Mouse (Mus musculus) neural tube, embryonic 13.5 days (tissue): ENCODE measurements around the gene Pla2g4f. TPM values are rescaled to one million over a fixed set of nuclear protein-coding genes. Genes with fewer than 3 reads are reported as not detected.

ENCODE experiments used
- ATAC-seq: fragments of 200-750 bp; cut with Nextera tagmentation; 2 replicates; pipeline ENCODE4 v1.8.0; 2017; ENCODE audit warnings: low read depth, mild to moderate bottlenecking, moderate TSS enrichment, moderate library complexity
- H3K27ac ChIP-seq: fragments of 300-500 bp; sonication (generic); replicated peaks from 2 replicates; pipeline ENCODE4 v1.5.1; 2015; ENCODE audit warnings: moderate library complexity, mild to moderate bottlenecking, inconsistent platforms
- H3K27me3 ChIP-seq: fragments of 300-500 bp; sonication (generic); 2 replicates; pipeline ENCODE4 v1.6.1; 2015; ENCODE audit warnings: mild to moderate bottlenecking, inconsistent platforms
- H3K36me3 ChIP-seq: fragments of 300-500 bp; sonication (generic); 2 replicates; pipeline ENCODE4 v1.6.1; 2015; ENCODE audit warnings: mild to moderate bottlenecking, inconsistent platforms
- H3K4me1 ChIP-seq: fragments of 300-500 bp; sonication (generic); replicated peaks from 2 replicates; pipeline ENCODE4 v1.6.1; 2015; ENCODE audit warnings: inconsistent platforms
- H3K4me2 ChIP-seq: fragments of 300-500 bp; sonication (generic); 2 replicates; pipeline ENCODE4 v1.6.1; 2015; ENCODE audit warnings: inconsistent platforms, mild to moderate bottlenecking, moderate library complexity
- H3K4me3 ChIP-seq: fragments of 300-500 bp; sonication (generic); 2 replicates; pipeline ENCODE4 v1.5.1; 2015; ENCODE audit warnings: mild to moderate bottlenecking, inconsistent platforms
- H3K9ac ChIP-seq: fragments of 300-500 bp; sonication (generic); 2 replicates; pipeline ENCODE4 v1.6.1; 2015; ENCODE audit warnings: moderate library complexity, mild to moderate bottlenecking, inconsistent platforms
- H3K9me3 ChIP-seq: fragments of 300-500 bp; sonication (generic); 2 replicates; pipeline ENCODE4 v1.6.1; 2016; ENCODE audit warnings: inconsistent platforms
- WGBS: fragments of 180-500 bp; shearing (Covaris S2); methylation state at CpG from one replicate; pipeline ENCODE4 v1.1.7; 2015; 5-methylcytosine and 5-hydroxymethylcytosine counted together
- polyA plus RNA-seq: library from polyadenylated mRNA; unstranded; fragments of >200 nt; fragmentation: Nextera tagmentation; extraction: Ambion mirVana; gene quantifications from 2 replicates; pipeline ENCODE4 v1.2.1, GENCODE M21; 2015

Pla2g4f gene
- polyA plus RNA-seq, 1 experiment from 2014 or later: not detected

GRCm38 (mm10) chr2:120301076-120301475 lies 12.9 kb downstream of the Pla2g4f start:
- Histone ChIP-seq H3K9ac (no peak overlapping the region), H3K4me2 (no peak overlapping the region), H3K4me1 (no peaks in the 10 kb centered on the region), H3K36me3 (no peaks in the 10 kb centered on the region), H3K4me3 (no peak overlapping the region), H3K27me3 (no peaks in the 10 kb centered on the region), H3K27ac (no peak overlapping the region), H3K9me3 (no peaks in the 10 kb centered on the region)
- WGBS: 96% methylated on average over 6 of the region's 6 CpGs
- no peak for ATAC-seq

GRCm38 (mm10) chr2:120299866-120300265 lies 14.1 kb downstream of the Pla2g4f start:
- Histone ChIP-seq H3K4me1 (no peaks in the 10 kb centered on the region), H3K27me3 (no peaks in the 10 kb centered on the region), H3K36me3 (no peaks in the 10 kb centered on the region), H3K27ac (no peak overlapping the region), H3K9me3 (no peaks in the 10 kb centered on the region), H3K4me2 (no peak overlapping the region), H3K9ac (no peak overlapping the region), H3K4me3 (no peak overlapping the region)
- ATAC-seq: no peak
- 92% methylated on average over 4 of the region's 4 CpGs for WGBS

GRCm38 (mm10) chr2:120296160-120296559 lies 17.8 kb downstream of the Pla2g4f start:
- 9% methylated on average over 2 of the region's 2 CpGs for WGBS
- no peak for ATAC-seq
- H3K4me3 ChIP-seq: no peak overlapping the region

DNA sequence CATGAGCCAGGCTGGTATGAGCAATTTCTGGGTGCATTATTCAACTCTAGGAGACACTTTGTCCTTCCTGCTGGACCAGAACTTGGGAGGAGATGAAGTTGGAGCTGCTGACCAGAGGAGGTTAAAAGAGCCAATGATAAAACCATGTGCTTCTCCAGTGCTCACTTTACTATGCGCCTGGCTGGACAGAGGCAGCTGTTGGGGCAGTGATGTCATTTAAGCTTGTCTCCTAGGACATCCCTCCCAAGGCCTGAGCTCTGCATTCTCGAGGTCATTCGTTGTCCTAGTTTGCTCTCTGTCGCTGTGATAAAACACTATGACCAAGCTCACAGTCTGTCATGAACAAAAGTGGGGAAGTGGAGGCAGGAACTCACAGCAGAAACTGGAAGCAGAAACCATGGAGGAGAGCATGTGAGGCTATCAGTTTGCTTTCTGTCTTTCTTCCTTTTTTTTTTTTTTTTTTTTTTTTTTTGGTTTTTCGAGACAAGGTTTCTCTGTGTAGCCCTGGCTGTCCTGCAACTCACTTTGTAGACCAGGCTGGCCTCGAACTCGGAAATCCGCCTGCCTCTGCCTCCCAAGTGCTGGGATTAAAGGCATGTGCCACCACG lies 22.4 kb downstream of the Pla2g4f start:
- Histone ChIP-seq H3K36me3 (no peaks in the 10 kb centered on the region), H3K4me2 (no peak overlapping the region), H3K9me3 (no peaks in the 10 kb centered on the region), H3K9ac (no peak overlapping the region), H3K4me3 (no peak overlapping the region), H3K27ac (no peak overlapping the region), H3K27me3 (no peaks in the 10 kb centered on the region), H3K4me1 (no peaks in the 10 kb centered on the region)
- WGBS: 88% methylated on average over 8 of the region's 9 CpGs
- no peak for ATAC-seq

More at GRCm38 (mm10) chr2:120296160-120296559, 17.8 kb downstream of the Pla2g4f start:
- Histone ChIP-seq H3K27ac (no peak overlapping the region), H3K27me3 (no peaks in the 10 kb centered on the region), H3K4me1 (no peaks in the 10 kb centered on the region), H3K9ac (no peak overlapping the region), H3K9me3 (no peaks in the 10 kb centered on the region), H3K36me3 (no peaks in the 10 kb centered on the region), H3K4me2 (no peak overlapping the region)

DNA sequence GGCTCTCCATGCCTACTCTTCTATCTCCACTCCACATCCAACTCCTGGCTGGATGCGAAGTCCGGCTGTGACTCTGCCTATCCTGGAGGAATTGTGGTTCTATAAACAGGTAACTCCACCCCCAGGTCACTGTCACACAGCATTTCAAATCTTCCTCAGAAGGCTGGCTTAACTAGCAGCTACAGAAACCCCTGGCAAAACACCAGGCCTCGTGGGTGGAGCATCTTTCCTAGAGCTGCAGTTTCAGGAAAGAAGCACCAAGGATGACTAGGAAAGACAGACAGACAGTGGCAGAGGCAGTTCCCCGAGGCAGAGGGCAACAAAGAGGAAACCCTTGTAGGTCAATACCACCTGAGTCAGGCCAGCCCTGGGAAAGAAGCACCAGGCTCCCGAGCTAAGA lies 25.0 kb downstream of the Pla2g4f start, which contains the start of gene Pla2g4d:
TSS of gene Pla2g4d (minus strand) at position 203 of the 400 bp plus-strand sequence.
- no peak for ATAC-seq
- H3K4me3 ChIP-seq: no peak within 1 kb of the TSS

DNA sequence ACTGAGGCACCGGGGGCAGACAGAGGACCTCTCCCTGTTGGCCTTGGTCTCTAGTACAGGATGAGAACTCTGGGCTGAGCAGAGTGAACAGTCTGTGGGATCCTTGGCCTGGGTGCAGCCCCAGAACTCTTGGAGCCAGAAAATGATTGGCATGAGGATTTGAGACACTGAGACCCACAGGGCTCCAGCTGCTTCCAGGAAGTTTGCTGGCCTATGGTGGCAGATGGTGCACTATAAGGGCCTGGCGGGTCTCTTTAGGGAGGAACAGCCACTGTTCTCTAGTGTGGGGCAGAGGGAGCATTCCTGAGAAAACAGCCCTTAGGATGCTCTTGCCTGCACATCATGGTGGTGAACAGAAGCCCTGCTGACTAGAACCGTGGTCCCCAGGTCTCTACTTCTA lies 25.6 kb downstream of the Pla2g4f start:
- WGBS: 91% methylated on average over 3 of the region's 3 CpGs
- no peaks in the 10 kb centered on the region for H3K9me3 ChIP-seq
- H3K4me3 ChIP-seq: no peak overlapping the region
- no peaks in the 10 kb centered on the region for H3K4me1 ChIP-seq
- ATAC-seq: no peak
- no peak overlapping the region for H3K9ac ChIP-seq
- no peaks in the 10 kb centered on the region for H3K27me3 ChIP-seq
- H3K36me3 ChIP-seq: no peaks in the 10 kb centered on the region
- H3K4me2 ChIP-seq: no peak overlapping the region
- H3K27ac ChIP-seq: no peak overlapping the region

More for the DNA sequence above, 25.0 kb downstream of the Pla2g4f start, which contains the start of gene Pla2g4d:
- Histone ChIP-seq H3K4me1 (no peaks in the 10 kb centered on the region), H3K27ac (no peak within 1 kb of the TSS), H3K9ac (no peak within 1 kb of the TSS), H3K9me3 (no peaks in the 10 kb centered on the region), H3K27me3 (no peaks in the 10 kb centered on the region), H3K36me3 (no peaks in the 10 kb centered on the region), H3K4me2 (no peak within 1 kb of the TSS)
- 82% methylated on average over 5 of the region's 5 CpGs for WGBS

DNA sequence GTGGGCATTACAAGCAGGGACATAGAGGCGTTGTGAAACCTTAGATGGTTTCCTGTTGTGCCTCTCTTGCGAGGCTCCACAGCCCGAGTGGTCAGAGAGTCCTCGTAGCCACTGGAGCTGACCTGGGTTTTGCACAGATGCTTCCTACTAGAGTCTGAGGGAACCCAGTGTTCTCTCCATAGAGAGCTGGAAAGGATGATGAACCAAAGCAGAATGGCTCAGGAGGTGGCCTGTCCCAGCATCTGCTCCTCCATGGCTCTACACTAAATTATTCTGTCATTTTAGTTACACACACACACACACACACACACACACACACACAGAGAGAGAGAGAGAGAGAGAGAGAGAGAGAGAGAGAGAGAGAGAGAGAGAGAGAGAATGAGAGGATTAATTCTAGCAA lies 28.3 kb downstream of the Pla2g4f start:
- H3K27me3 ChIP-seq: no peaks in the 10 kb centered on the region
- H3K36me3 ChIP-seq: no peaks in the 10 kb centered on the region
- ATAC-seq: no peak
- H3K9ac ChIP-seq: no peak overlapping the region
- no peaks in the 10 kb centered on the region for H3K4me1 ChIP-seq
- no peak overlapping the region for H3K4me2 ChIP-seq
- 72% methylated on average over 4 of the region's 4 CpGs for WGBS
- no peak overlapping the region for H3K27ac ChIP-seq
- no peak overlapping the region for H3K4me3 ChIP-seq
- H3K9me3 ChIP-seq: no peaks in the 10 kb centered on the region

DNA sequence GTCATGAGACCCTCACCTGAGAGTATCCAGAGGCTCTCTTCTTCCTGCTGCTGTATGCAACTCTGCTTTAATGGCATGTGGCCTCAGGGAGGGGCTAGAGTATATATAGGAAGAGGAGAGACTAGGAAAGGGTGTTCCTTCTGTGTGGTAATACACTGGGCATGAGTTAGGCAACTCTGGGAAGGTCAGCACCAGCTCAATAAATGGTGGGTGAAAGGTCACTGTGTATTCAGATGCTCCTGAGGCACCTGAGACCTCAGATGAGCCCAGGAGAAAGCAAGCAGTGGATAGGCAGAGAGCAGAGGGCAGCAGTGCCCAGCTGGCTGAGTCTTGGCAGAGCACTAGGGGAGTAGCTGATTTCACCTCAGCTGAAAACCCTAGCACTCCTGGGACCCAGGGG lies 29.3 kb downstream of the Pla2g4f start:
- no peaks in the 10 kb centered on the region for H3K27me3 ChIP-seq
- no peaks in the 10 kb centered on the region for H3K4me1 ChIP-seq
- H3K9me3 ChIP-seq: no peaks in the 10 kb centered on the region
- H3K36me3 ChIP-seq: no peaks in the 10 kb centered on the region
- no peak overlapping the region for H3K27ac ChIP-seq
- no peak overlapping the region for H3K4me2 ChIP-seq
- no peak overlapping the region for H3K4me3 ChIP-seq
- no peak overlapping the region for H3K9ac ChIP-seq
- ATAC-seq: no peak

DNA sequence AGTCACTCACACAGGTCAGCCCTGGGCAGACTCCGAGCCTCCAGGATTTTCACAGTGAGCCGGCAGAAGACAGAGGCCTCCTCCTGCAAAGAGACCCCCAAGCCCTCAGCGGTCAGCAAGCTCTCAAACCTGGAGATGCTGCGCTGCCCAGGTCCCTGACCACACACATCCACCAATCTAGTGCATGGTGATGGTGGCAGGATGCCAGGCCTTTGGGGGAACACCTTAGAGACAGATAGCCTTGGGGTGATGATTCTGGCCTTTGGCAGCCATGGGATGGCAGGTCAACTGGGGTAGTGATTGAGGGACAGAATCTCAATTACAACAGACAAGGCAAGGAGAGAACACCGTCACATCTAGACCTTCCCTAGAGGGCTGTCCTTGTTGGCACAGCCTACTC lies 29.9 kb downstream of the Pla2g4f start:
- ATAC-seq: no peak
- WGBS: 84% methylated on average over 5 of the region's 5 CpGs

GRCm38 (mm10) chr2:120283550-120283949 lies 30.4 kb downstream of the Pla2g4f start:
- WGBS: 65% methylated on average over 6 of the region's 6 CpGs
- H3K27ac ChIP-seq: no peak overlapping the region

More for the DNA sequence above, 29.9 kb downstream of the Pla2g4f start:
- Histone ChIP-seq H3K9ac (no peak overlapping the region), H3K9me3 (no peaks in the 10 kb centered on the region), H3K36me3 (no peaks in the 10 kb centered on the region), H3K4me2 (no peak overlapping the region), H3K4me3 (no peak overlapping the region), H3K27ac (no peak overlapping the region), H3K4me1 (no peaks in the 10 kb centered on the region), H3K27me3 (no peaks in the 10 kb centered on the region)

DNA sequence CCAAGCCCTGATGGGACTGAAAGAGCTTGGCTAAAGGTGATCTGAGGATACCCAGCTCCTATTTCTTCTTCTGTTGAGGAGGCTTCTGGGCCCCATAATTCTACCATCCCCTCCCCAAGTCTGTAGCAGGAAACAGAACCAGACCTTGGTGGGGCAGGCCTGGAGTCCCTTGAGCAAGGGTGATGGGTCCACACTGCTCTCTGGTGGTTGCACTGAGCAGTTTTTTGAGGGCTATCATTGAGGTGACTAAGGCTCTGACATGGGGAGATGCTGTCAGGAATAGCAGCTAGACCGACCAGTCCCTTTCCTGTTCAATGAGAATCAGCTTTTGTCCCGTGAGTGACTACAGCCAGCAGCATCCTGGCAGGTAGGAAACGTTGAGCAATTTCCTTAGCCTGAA lies 32.7 kb downstream of the Pla2g4f start:
- ATAC-seq: no peak

More at GRCm38 (mm10) chr2:120283550-120283949, 30.4 kb downstream of the Pla2g4f start:
- no peaks in the 10 kb centered on the region for H3K9me3 ChIP-seq
- H3K9ac ChIP-seq: no peak overlapping the region
- no peak overlapping the region for H3K4me2 ChIP-seq
- H3K36me3 ChIP-seq: no peaks in the 10 kb centered on the region
- no peak for ATAC-seq
- H3K4me1 ChIP-seq: no peaks in the 10 kb centered on the region
- H3K27me3 ChIP-seq: no peaks in the 10 kb centered on the region
- H3K4me3 ChIP-seq: no peak overlapping the region

GRCm38 (mm10) chr2:120279961-120280360 lies 34.0 kb downstream of the Pla2g4f start:
- H3K4me1 ChIP-seq: no peaks in the 10 kb centered on the region
- no peaks in the 10 kb centered on the region for H3K27me3 ChIP-seq
- H3K36me3 ChIP-seq: no peaks in the 10 kb centered on the region
- no peaks in the 10 kb centered on the region for H3K9me3 ChIP-seq
- H3K4me3 ChIP-seq: no peak overlapping the region
- H3K4me2 ChIP-seq: no peak overlapping the region
- no peak for ATAC-seq
- WGBS: 17% methylated on average over 8 of the region's 8 CpGs
- H3K9ac ChIP-seq: no peak overlapping the region
- no peak overlapping the region for H3K27ac ChIP-seq

More for the DNA sequence above, 32.7 kb downstream of the Pla2g4f start:
- Histone ChIP-seq H3K27ac (no peak overlapping the region), H3K4me3 (no peak overlapping the region), H3K36me3 (no peaks in the 10 kb centered on the region), H3K4me1 (no peaks in the 10 kb centered on the region), H3K9me3 (no peaks in the 10 kb centered on the region), H3K27me3 (no peaks in the 10 kb centered on the region), H3K4me2 (no peak overlapping the region), H3K9ac (no peak overlapping the region)
- 52% methylated on average over 3 of the region's 3 CpGs for WGBS

- Histone ChIP-seq H3K4me2 (no peak overlapping the region), H3K4me3 (no peak overlapping the region), H3K9me3 (no peaks in the 10 kb centered on the region), H3K9ac (no peak overlapping the region), H3K27me3 (no peaks in the 10 kb centered on the region), H3K4me1 (no peaks in the 10 kb centered on the region), H3K27ac (no peak overlapping the region), H3K36me3 (no peaks in the 10 kb centered on the region)
- ATAC-seq: no peak
- WGBS: 76% methylated on average over 4 of the region's 4 CpGs
Observed at GRCm38 (mm10) chr2:120276951-120277350, 37.0 kb downstream of the Pla2g4f start.
